Mouse (Mus musculus) forebrain, embryonic 13.5 days (tissue): ENCODE measurements around the gene Htra2. TPM values are rescaled to one million over a fixed set of nuclear protein-coding genes. Genes with fewer than 3 reads are reported as not detected.

Experiments used
- ATAC-seq: fragments of 200-750 bp; cut with Nextera tagmentation; 2 replicates; pipeline ENCODE4 v1.8.0; 2017
- H3K27ac ChIP-seq: fragments of 300-500 bp; sonication (generic); 2 replicates; pipeline ENCODE4 v1.5.1; 2015; ENCODE audit warnings: inconsistent platforms, mild to moderate bottlenecking, moderate library complexity
- H3K27me3 ChIP-seq: fragments of 300-500 bp; sonication (generic); 2 replicates; pipeline ENCODE4 v1.6.1; 2015; ENCODE audit warnings: mild to moderate bottlenecking, inconsistent platforms
- H3K36me3 ChIP-seq: fragments of 300-500 bp; sonication (generic); 2 replicates; pipeline ENCODE4 v1.6.1; 2015; ENCODE audit warnings: mild to moderate bottlenecking, inconsistent platforms; ENCODE audit not compliant: poor library complexity, severe bottlenecking
- H3K4me1 ChIP-seq: fragments of 300-500 bp; sonication (generic); 2 replicates; pipeline ENCODE4 v1.6.1; 2015; ENCODE audit warnings: inconsistent platforms
- H3K4me2 ChIP-seq: fragments of 300-500 bp; sonication (generic); 2 replicates; pipeline ENCODE4 v1.6.1; 2015; ENCODE audit warnings: inconsistent platforms, mild to moderate bottlenecking, moderate library complexity
- H3K4me3 ChIP-seq: fragments of 300-500 bp; sonication (generic); 2 replicates; pipeline ENCODE4 v1.5.1; 2015; ENCODE audit warnings: mild to moderate bottlenecking, inconsistent platforms
- H3K9ac ChIP-seq: fragments of 300-500 bp; sonication (generic); 2 replicates; pipeline ENCODE4 v1.6.1; 2015; ENCODE audit warnings: mild to moderate bottlenecking, inconsistent platforms
- H3K9me3 ChIP-seq: fragments of 300-500 bp; sonication (generic); replicated peaks from 2 replicates; pipeline ENCODE4 v1.6.1; 2016; ENCODE audit warnings: inconsistent platforms
- WGBS: fragments of 180-500 bp; shearing (Covaris S2); methylation state at CpG from one replicate; pipeline ENCODE4 v1.1.7; 2015; 5-methylcytosine and 5-hydroxymethylcytosine counted together
- polyA plus RNA-seq: library from polyadenylated mRNA; unstranded; fragments of >200 nt; fragmentation: Nextera tagmentation; extraction: Ambion mirVana; gene quantifications from 2 replicates; pipeline ENCODE4 v1.2.1, GENCODE M21; 2015

Gene Htra2
- polyA plus RNA-seq, 1 experiment from 2014 or later = 60.6 TPM

- ATAC-seq = no peak
Observed at GRCm38 (mm10) chr6:83027293-83027692, 27.8 kb downstream of the Htra2 start.

DNA sequence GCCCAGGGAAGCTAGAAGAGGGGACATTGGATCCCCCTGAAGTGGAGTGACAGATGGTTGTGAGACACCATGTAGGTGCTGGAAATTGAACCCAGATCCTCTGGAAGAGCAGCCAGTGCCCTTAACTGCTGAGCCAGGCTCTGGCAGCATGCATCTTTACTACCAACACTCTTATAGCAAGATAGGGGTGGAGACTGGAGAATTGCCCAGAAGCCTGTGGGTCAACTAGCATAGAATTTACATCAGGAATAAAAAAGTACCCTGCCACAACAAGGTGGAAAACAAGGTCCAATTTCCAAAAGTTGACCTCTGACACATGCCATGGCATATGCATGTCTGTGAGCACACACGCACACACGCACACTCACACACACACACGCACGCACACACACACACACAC, 29.9 kb downstream of the Htra2 start:
- H3K27me3 ChIP-seq = peaks cover 14% of the 10 kb centered on the region
- no peak overlapping the region for H3K4me2 ChIP-seq
- H3K36me3 ChIP-seq = no peaks in the 10 kb centered on the region
- peaks cover 4% of the 10 kb centered on the region; the same call in 1 of the 2 replicates for H3K4me1 ChIP-seq
- H3K4me3 ChIP-seq = no peak overlapping the region
- H3K27ac ChIP-seq = no peak overlapping the region
- H3K9ac ChIP-seq = no peak overlapping the region
- WGBS = 93% methylated on average over 4 of the region's 4 CpGs
- no peak for ATAC-seq
- H3K9me3 ChIP-seq = no peaks in the 10 kb centered on the region

More at GRCm38 (mm10) chr6:83027293-83027692, 27.8 kb downstream of the Htra2 start:
- H3K36me3 ChIP-seq = no peaks in the 10 kb centered on the region
- H3K4me3 ChIP-seq = no peak overlapping the region
- H3K9me3 ChIP-seq = no peaks in the 10 kb centered on the region
- no peak overlapping the region for H3K4me2 ChIP-seq
- no peak overlapping the region for H3K9ac ChIP-seq
- H3K4me1 ChIP-seq = peaks cover 9% of the 10 kb centered on the region
- no peak overlapping the region; the same call in 1 of the 2 replicates for H3K27ac ChIP-seq
- WGBS = 73% methylated on average over 8 of the region's 8 CpGs
- peaks cover 34% of the 10 kb centered on the region for H3K27me3 ChIP-seq

DNA sequence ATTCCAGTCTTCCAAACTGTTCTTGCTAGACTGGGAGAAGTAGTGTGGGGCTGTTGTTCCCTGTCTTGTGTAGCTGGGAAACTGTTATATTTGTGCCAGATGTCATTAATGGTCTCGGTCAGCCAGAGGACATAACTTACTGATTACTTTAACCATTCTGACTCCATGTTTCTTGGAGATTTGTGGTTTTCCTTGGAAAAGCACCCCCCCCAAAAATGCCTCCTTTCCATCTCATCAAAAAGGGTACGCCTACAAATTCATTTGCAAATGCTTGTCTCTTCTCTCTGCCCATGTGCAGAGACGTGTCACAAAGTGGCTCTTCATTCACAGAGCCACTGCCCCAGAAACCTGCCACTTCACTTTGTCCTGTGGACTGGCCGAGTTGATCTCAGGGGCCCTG, 30.7 kb downstream of the Htra2 start:
- Histone ChIP-seq H3K4me2 (no peak overlapping the region), H3K9ac (no peak overlapping the region), H3K27me3 (peaks cover 6% of the 10 kb centered on the region; the same call in 1 of the 2 replicates), H3K4me3 (no peak overlapping the region), H3K9me3 (no peaks in the 10 kb centered on the region), H3K27ac (no peak overlapping the region), H3K4me1 (no peaks in the 10 kb centered on the region), H3K36me3 (no peaks in the 10 kb centered on the region)
- ATAC-seq = no peak
- WGBS = 70% methylated on average over 4 of the region's 4 CpGs

GRCm38 (mm10) chr6:83023786-83024185, 31.3 kb downstream of the Htra2 start:
- H3K36me3 ChIP-seq = no peaks in the 10 kb centered on the region
- no peak overlapping the region for H3K9ac ChIP-seq
- no peaks in the 10 kb centered on the region for H3K9me3 ChIP-seq
- no peaks in the 10 kb centered on the region for H3K4me1 ChIP-seq
- no peak overlapping the region for H3K4me2 ChIP-seq
- 89% methylated on average over 2 of the region's 2 CpGs for WGBS
- H3K27me3 ChIP-seq = 0 out of 2 replicates have a peak, but pooled peaks cover 5% of the 10 kb centered on the region
- H3K27ac ChIP-seq = no peak overlapping the region
- no peak overlapping the region for H3K4me3 ChIP-seq
- ATAC-seq = no peak

DNA sequence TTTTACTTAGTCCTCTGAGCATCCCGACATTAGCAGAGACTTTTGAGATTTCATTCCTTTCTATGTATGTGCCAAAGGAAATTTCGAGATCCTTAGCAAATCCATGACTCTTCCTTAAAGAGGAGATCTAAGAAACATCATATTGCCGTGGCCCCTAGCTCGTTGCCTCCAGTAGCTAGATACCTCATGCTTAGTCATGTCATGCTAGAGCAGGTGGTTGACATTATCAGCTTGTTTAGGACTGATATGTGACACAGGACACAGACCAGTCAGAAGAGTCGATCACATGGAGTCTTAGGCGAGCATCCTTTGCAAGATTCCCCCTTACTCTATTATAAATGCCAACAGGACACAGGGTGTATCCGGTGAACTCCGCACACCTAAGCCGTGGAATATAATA, 32.1 kb downstream of the Htra2 start:
- no peak for ATAC-seq
- H3K9ac ChIP-seq = no peak overlapping the region
- no peak overlapping the region for H3K27ac ChIP-seq
- 85% methylated on average over 9 of the region's 9 CpGs for whole genome bisulfite sequencing
- no peaks in the 10 kb centered on the region for H3K36me3 ChIP-seq
- H3K27me3 ChIP-seq = no peaks in the 10 kb centered on the region
- H3K4me3 ChIP-seq = no peak overlapping the region
- H3K4me2 ChIP-seq = no peak overlapping the region
- H3K4me1 ChIP-seq = no peaks in the 10 kb centered on the region
- H3K9me3 ChIP-seq = no peaks in the 10 kb centered on the region

- no peaks in the 10 kb centered on the region for H3K36me3 ChIP-seq
- H3K4me1 ChIP-seq = no peaks in the 10 kb centered on the region
- H3K9ac ChIP-seq = no peak overlapping the region
- no peaks in the 10 kb centered on the region for H3K27me3 ChIP-seq
- H3K9me3 ChIP-seq = no peaks in the 10 kb centered on the region
- no peak overlapping the region for H3K4me2 ChIP-seq
- no peak for ATAC-seq
- H3K4me3 ChIP-seq = no peak overlapping the region
- WGBS = 86% methylated on average over 4 of the region's 4 CpGs
- H3K27ac ChIP-seq = no peak overlapping the region
Observed at GRCm38 (mm10) chr6:83020836-83021593, 34.1 kb downstream of the Htra2 start.

- Histone ChIP-seq H3K36me3 (no peaks in the 10 kb centered on the region), H3K4me2 (no peak overlapping the region), H3K4me1 (no peaks in the 10 kb centered on the region), H3K27me3 (no peaks in the 10 kb centered on the region), H3K9me3 (no peaks in the 10 kb centered on the region), H3K9ac (no peak overlapping the region), H3K4me3 (no peak overlapping the region), H3K27ac (no peak overlapping the region)
- whole genome bisulfite sequencing = 92% methylated on average over 6 of the region's 6 CpGs
- no peak for ATAC-seq
Observed at GRCm38 (mm10) chr6:83020121-83020520, 35.0 kb downstream of the Htra2 start.

DNA sequence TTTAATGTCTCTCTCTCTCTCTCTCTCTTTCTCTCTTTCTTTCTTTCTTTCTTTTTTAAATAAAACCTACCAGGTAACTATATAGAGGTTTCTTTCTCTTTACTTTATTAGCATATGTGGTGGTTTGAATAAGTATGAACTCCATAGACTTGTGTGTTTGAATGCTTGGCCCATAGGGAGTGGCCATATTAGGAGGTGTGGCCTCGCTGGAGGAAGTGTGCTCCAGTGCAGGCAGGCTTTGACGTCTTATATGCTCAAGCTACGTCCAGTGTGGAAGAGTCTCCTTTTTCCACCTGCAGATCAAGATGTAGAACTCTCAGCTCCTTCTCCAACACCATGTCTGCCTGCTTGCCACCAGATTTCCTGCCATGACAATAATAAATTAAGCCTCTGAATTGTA, 36.0 kb downstream of the Htra2 start:
- Histone ChIP-seq H3K27me3 (no peaks in the 10 kb centered on the region), H3K4me1 (no peaks in the 10 kb centered on the region), H3K9ac (no peak overlapping the region), H3K36me3 (no peaks in the 10 kb centered on the region), H3K4me2 (no peak overlapping the region), H3K4me3 (no peak overlapping the region), H3K27ac (no peak overlapping the region), H3K9me3 (no peaks in the 10 kb centered on the region)
- ATAC-seq = no peak
- 71% methylated on average over 3 of the region's 3 CpGs for WGBS

DNA sequence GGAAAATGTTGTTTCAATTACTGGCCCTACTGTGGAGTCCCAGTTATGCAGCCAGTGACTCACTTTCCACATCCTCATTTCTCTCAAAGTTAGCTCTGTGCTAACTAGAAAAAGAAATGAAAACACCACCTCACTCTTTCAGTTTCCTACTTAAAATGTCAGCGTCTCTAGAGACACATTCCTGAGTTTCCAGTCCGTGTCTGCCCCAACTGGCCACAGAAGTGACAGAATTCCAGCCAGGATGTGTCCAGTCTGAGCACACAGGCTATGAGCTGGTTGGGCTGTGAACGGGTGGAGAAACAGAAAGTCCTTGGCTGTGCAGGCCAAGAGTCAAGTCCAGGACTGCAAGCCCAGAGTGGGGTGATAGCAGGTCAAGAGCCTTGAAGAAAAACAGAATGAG, 37.9 kb downstream of the Htra2 start:
- no peak overlapping the region for H3K9ac ChIP-seq
- H3K4me3 ChIP-seq = no peak overlapping the region
- 83% methylated on average over 3 of the region's 3 CpGs for WGBS

GRCm38 (mm10) chr6:83015749-83016148, 39.3 kb downstream of the Htra2 start:
- no peak overlapping the region for H3K27ac ChIP-seq
- no peak overlapping the region for H3K9ac ChIP-seq
- no peaks in the 10 kb centered on the region for H3K4me1 ChIP-seq
- WGBS = 80% methylated on average over 2 of the region's 2 CpGs
- H3K36me3 ChIP-seq = no peaks in the 10 kb centered on the region
- no peak overlapping the region for H3K4me2 ChIP-seq
- no peaks in the 10 kb centered on the region for H3K27me3 ChIP-seq
- H3K4me3 ChIP-seq = no peak overlapping the region
- no peaks in the 10 kb centered on the region for H3K9me3 ChIP-seq
- ATAC-seq = no peak

More for the DNA sequence above, 37.9 kb downstream of the Htra2 start:
- H3K9me3 ChIP-seq = no peaks in the 10 kb centered on the region
- no peak overlapping the region for H3K27ac ChIP-seq
- no peaks in the 10 kb centered on the region for H3K36me3 ChIP-seq
- no peak for ATAC-seq
- H3K27me3 ChIP-seq = no peaks in the 10 kb centered on the region
- H3K4me1 ChIP-seq = no peaks in the 10 kb centered on the region
- no peak overlapping the region for H3K4me2 ChIP-seq

DNA sequence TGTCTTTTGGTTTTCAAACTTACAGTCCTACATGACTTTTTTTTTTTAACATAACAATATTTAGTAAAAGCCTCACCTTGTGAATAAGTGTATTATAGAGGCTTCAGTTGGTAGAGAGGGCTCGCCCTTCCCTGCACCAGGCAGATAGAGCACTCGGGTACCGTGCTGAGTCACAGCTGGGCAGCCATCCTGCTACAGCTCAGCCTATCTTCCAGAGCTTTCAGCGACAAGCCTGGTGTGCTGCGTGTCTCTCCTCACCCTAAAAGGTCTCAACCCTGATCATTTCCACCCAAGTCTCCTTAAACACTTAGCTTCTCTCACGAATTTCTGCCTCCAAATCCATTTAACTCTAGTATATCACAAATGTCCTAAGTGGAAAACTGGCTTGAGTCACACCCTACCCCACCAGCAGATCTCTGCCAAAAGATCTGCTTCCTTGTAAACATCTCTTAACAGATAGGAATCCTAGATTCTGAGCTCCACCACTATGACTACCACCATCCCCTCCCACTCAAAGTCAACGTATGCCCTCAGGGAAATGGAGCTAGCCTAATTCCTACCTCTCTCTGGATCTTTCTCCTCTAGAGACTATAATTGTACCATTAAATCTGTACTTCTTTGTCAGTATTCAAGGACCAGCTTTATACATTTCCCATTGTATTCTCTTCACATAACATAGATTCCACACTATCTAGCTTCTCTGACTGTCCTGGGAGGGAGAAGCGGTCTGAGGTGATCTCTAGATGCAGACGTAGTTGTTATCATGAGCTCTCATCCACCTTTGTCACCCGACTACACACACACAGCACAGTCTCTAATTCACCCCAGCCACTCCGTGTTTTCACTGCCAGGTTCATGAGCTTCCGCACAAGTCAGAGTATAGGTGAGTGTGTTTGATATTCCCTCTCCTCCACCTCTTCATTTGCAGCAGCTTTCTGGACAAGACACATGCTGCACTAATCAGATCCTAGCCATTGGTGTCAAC, 40.3 kb downstream of the Htra2 start:
- no peak overlapping the region for H3K27ac ChIP-seq
- ATAC-seq = no peak
- H3K9ac ChIP-seq = no peak overlapping the region
- no peaks in the 10 kb centered on the region for H3K4me1 ChIP-seq
- no peaks in the 10 kb centered on the region for H3K27me3 ChIP-seq
- no peaks in the 10 kb centered on the region for H3K36me3 ChIP-seq
- H3K4me2 ChIP-seq = no peak overlapping the region
- no peaks in the 10 kb centered on the region for H3K9me3 ChIP-seq
- no peak overlapping the region for H3K4me3 ChIP-seq
- WGBS = 76% methylated on average over 12 of the region's 12 CpGs

GRCm38 (mm10) chr6:83013444-83013843, 41.6 kb downstream of the Htra2 start:
- Histone ChIP-seq H3K9ac (no peak overlapping the region), H3K9me3 (no peaks in the 10 kb centered on the region), H3K27me3 (no peaks in the 10 kb centered on the region), H3K4me1 (no peaks in the 10 kb centered on the region), H3K36me3 (no peaks in the 10 kb centered on the region), H3K27ac (no peak overlapping the region), H3K4me2 (no peak overlapping the region), H3K4me3 (no peak overlapping the region)
- 63% methylated on average over 5 of the region's 5 CpGs for WGBS
- no peak for ATAC-seq
